Mouse (Mus musculus) MEL (cell line): ENCODE results near the gene Slc26a6. TPM values are rescaled to one million over a fixed set of nuclear protein-coding genes. Genes with fewer than 3 reads are reported as not detected.

Experiments
- DNase-seq: peaks from one replicate; pipeline ENCODE4 v3.0.0; 2011; ENCODE audit warnings: low read depth, low spot score
- H3K27ac ChIP-seq: 2 replicates; pipeline ENCODE4 v1.5.1; 2012; ENCODE audit warnings: low read depth, mild to moderate bottlenecking, control low read depth, low read length, moderate library complexity; ENCODE audit not compliant: control insufficient read depth
- H3K27me3 ChIP-seq, 2 experiments: fragments of 150-350 bp in 1 of 2; sonication (generic) in 1 of 2; 2 replicates each; pipeline ENCODE4 v1.6.1; 2012; ENCODE audit warnings: low read length in 2 of 2, mild to moderate bottlenecking in 2 of 2, improper control_type of control experiment in 1 of 2, moderate library complexity in 1 of 2; ENCODE audit not compliant: insufficient read depth in 2 of 2, control insufficient read depth in 1 of 2
- H3K36me3 ChIP-seq, 2 experiments: 2 replicates each; pipeline ENCODE4 v1.6.1; 2012 to 2014; ENCODE audit warnings: low read length in 2 of 2, improper control_type of control experiment in 1 of 2, inconsistent platforms in 1 of 2, mild to moderate bottlenecking in 1 of 2; ENCODE audit not compliant: insufficient read depth in 2 of 2, control insufficient read depth in 1 of 2
- H3K4me1 ChIP-seq, 2 experiments: fragments of 150-350 bp in 1 of 2; sonication (generic) in 1 of 2; 2 replicates each; pipeline ENCODE4 v1.6.1; 2012; ENCODE audit warnings: low read length in 2 of 2, improper control_type of control experiment in 1 of 2, mild to moderate bottlenecking in 1 of 2; ENCODE audit not compliant: insufficient read depth in 2 of 2, control insufficient read depth in 1 of 2
- H3K4me3 ChIP-seq, 2 experiments: fragments of 150-350 bp in 1 of 2; sonication (generic) in 1 of 2; 2 replicates each; pipeline ENCODE4 v1.5.1; 2012; ENCODE audit warnings: low read depth in 2 of 2, low read length in 2 of 2, mild to moderate bottlenecking in 2 of 2, moderate library complexity in 2 of 2, control low read depth in 1 of 2, improper control_type of control experiment in 1 of 2; ENCODE audit not compliant: control insufficient read depth in 1 of 2, insufficient read depth in 1 of 2
- H3K79me2 ChIP-seq: 2 replicates; pipeline ENCODE4 v1.6.1; 2012; ENCODE audit warnings: mild to moderate bottlenecking, low read length, moderate library complexity; ENCODE audit not compliant: control insufficient read depth, poor library complexity, insufficient read depth
- H3K9ac ChIP-seq: 2 replicates; pipeline ENCODE4 v1.6.1; 2012; ENCODE audit warnings: low read depth, mild to moderate bottlenecking, control low read depth, low read length, moderate library complexity; ENCODE audit not compliant: control insufficient read depth, poor library complexity, severe bottlenecking
- H3K9me3 ChIP-seq: fragments of 150-350 bp; sonication (generic); replicated peaks from 2 replicates; pipeline ENCODE4 v1.6.1; 2012; ENCODE audit warnings: mild to moderate bottlenecking, low read length, improper control_type of control experiment, moderate library complexity; ENCODE audit not compliant: insufficient read depth
- CTCF ChIP-seq, 3 experiments: IDR thresholded peaks in 2 of 3; conservative IDR thresholded peaks in 1 of 3; 2 replicates each; pipeline ENCODE4 v1.5.1; 2011 to 2012; ENCODE audit warnings: low read length in 3 of 3, low read depth in 2 of 3, mild to moderate bottlenecking in 2 of 3, improper control_type of control experiment in 1 of 3, inconsistent platforms in 1 of 3, mixed read lengths in 1 of 3, moderate library complexity in 1 of 3; ENCODE audit not compliant: control insufficient read depth in 1 of 3, insufficient read depth in 1 of 3, poor library complexity in 1 of 3, severe bottlenecking in 1 of 3
- E2F4 ChIP-seq: IDR thresholded peaks from 2 replicates; pipeline ENCODE4 v1.6.1; 2011; ENCODE audit warnings: low read depth, low read length, improper control_type of control experiment, borderline replicate concordance
- EP300 ChIP-seq, 2 experiments: IDR thresholded peaks; 2 replicates each; pipeline ENCODE4 v1.6.1; 2011; ENCODE audit warnings: improper control_type of control experiment in 2 of 2, low read length in 2 of 2, low read depth in 1 of 2, mild to moderate bottlenecking in 1 of 2
- ETS1 ChIP-seq: IDR thresholded peaks from 2 replicates; pipeline ENCODE4 v1.6.1; 2012; ENCODE audit warnings: low read depth, mild to moderate bottlenecking, inconsistent platforms, low read length, improper control_type of control experiment, moderate library complexity
- GABPA ChIP-seq: IDR thresholded peaks from 2 replicates; pipeline ENCODE4 v1.6.1; 2012; ENCODE audit warnings: low read depth, mild to moderate bottlenecking, inconsistent platforms, low read length, improper control_type of control experiment, moderate library complexity
- GATA1 ChIP-seq: IDR thresholded peaks from 2 replicates; pipeline ENCODE4 v1.6.1; 2011; ENCODE audit warnings: low read depth, low read length, improper control_type of control experiment
- JUND ChIP-seq: IDR thresholded peaks from 2 replicates; pipeline ENCODE4 v1.6.1; 2011; ENCODE audit warnings: low read depth, mild to moderate bottlenecking, improper control_type of control experiment, low read length
- KAT2A ChIP-seq: conservative IDR thresholded peaks from 2 replicates; pipeline ENCODE4 v1.6.1; 2012; ENCODE audit warnings: low read depth, low read length, improper control_type of control experiment, inconsistent platforms
- MAFK ChIP-seq: IDR thresholded peaks from 2 replicates; pipeline ENCODE4 v1.6.1; 2011; ENCODE audit warnings: low read depth, mild to moderate bottlenecking, low read length, improper control_type of control experiment, borderline replicate concordance
- MAX ChIP-seq: IDR thresholded peaks from 2 replicates; pipeline ENCODE4 v1.6.1; 2011; ENCODE audit warnings: low read length, improper control_type of control experiment
- MEF2A ChIP-seq: IDR thresholded peaks from 2 replicates; pipeline ENCODE4 v1.6.1; 2014; ENCODE audit warnings: low read depth, mild to moderate bottlenecking, inconsistent platforms, low read length, improper control_type of control experiment; ENCODE audit not compliant: poor library complexity, insufficient replicate concordance, severe bottlenecking; ENCODE audit errors: extremely low read depth
- MXI1 ChIP-seq: IDR thresholded peaks from 2 replicates; pipeline ENCODE4 v1.6.1; 2011; ENCODE audit warnings: mild to moderate bottlenecking, low read depth, low read length, improper control_type of control experiment
- MYB ChIP-seq: IDR thresholded peaks from 2 replicates; pipeline ENCODE4 v1.6.1; 2011; ENCODE audit warnings: mild to moderate bottlenecking, low read depth, low read length, improper control_type of control experiment
- NRF1 ChIP-seq: IDR thresholded peaks from 2 replicates; pipeline ENCODE4 v1.6.1; 2014; ENCODE audit warnings: low read depth, mild to moderate bottlenecking, inconsistent platforms, low read length, improper control_type of control experiment, moderate library complexity; ENCODE audit not compliant: poor library complexity, insufficient read depth, severe bottlenecking
- POLR2A ChIP-seq, 2 experiments: IDR thresholded peaks; 2 replicates each; pipeline ENCODE4 v1.6.1; 2011 to 2012; ENCODE audit warnings: low read length in 2 of 2, mild to moderate bottlenecking in 2 of 2, control low read depth in 1 of 2, improper control_type of control experiment in 1 of 2, low read depth in 1 of 2, moderate library complexity in 1 of 2; ENCODE audit not compliant: control insufficient read depth in 1 of 2, insufficient read depth in 1 of 2, poor library complexity in 1 of 2
- POLR2AphosphoS2 ChIP-seq: IDR thresholded peaks from 2 replicates; pipeline ENCODE4 v1.6.1; 2011; ENCODE audit warnings: low read length, improper control_type of control experiment
- POLR2AphosphoS5 ChIP-seq: IDR thresholded peaks from 2 replicates; pipeline ENCODE4 v1.6.1; 2012; ENCODE audit warnings: low read depth, borderline replicate concordance, mild to moderate bottlenecking, inconsistent platforms, low read length, moderate library complexity, mixed read lengths
- RAD21 ChIP-seq: IDR thresholded peaks from 2 replicates; pipeline ENCODE4 v1.6.1; 2011; ENCODE audit warnings: mild to moderate bottlenecking, low read depth, low read length, improper control_type of control experiment
- SMC3 ChIP-seq: IDR thresholded peaks from 2 replicates; pipeline ENCODE4 v1.6.1; 2011; ENCODE audit warnings: low read depth, low read length, improper control_type of control experiment
- TAL1 ChIP-seq: IDR thresholded peaks from 2 replicates; pipeline ENCODE4 v1.6.1; 2012; ENCODE audit warnings: mild to moderate bottlenecking, inconsistent platforms, low read length, moderate library complexity, mixed read lengths
- USF1 ChIP-seq: IDR thresholded peaks from 2 replicates; pipeline ENCODE4 v1.6.1; 2014; ENCODE audit warnings: low read depth, mild to moderate bottlenecking, inconsistent platforms, low read length, improper control_type of control experiment, moderate library complexity
- USF2 ChIP-seq, 2 experiments: IDR thresholded peaks; 2 replicates each; pipeline ENCODE4 v1.6.1; 2011 to 2012; ENCODE audit warnings: improper control_type of control experiment in 2 of 2, low read length in 2 of 2, borderline replicate concordance in 1 of 2, inconsistent platforms in 1 of 2, low read depth in 1 of 2, mild to moderate bottlenecking in 1 of 2; ENCODE audit not compliant: insufficient read depth in 1 of 2
- ZC3H11A ChIP-seq: IDR thresholded peaks from 2 replicates; pipeline ENCODE4 v1.6.1; 2012; ENCODE audit warnings: low read depth, mild to moderate bottlenecking, inconsistent platforms, low read length, improper control_type of control experiment
- ZKSCAN1 ChIP-seq: IDR thresholded peaks from 2 replicates; pipeline ENCODE4 v1.6.1; 2012; ENCODE audit warnings: low read depth, mild to moderate bottlenecking, inconsistent platforms, low read length, improper control_type of control experiment, moderate library complexity
- ZMIZ1 ChIP-seq: IDR thresholded peaks from 2 replicates; pipeline ENCODE4 v1.6.1; 2012; ENCODE audit warnings: low read depth, mild to moderate bottlenecking, inconsistent platforms, low read length, improper control_type of control experiment, moderate library complexity
- polyA plus RNA-seq, 2 experiments: library from polyadenylated mRNA; stranded (reverse) in 1 of 2; unstranded in 1 of 2; fragments of >175 nt in 1 of 2; fragments of >200 nt in 1 of 2; gene quantifications; 2 replicates each; pipeline versions ENCODE4 v1.2.1 to v1.2.4; 2012; ENCODE audit warnings: low replicate concordance in 2 of 2, low read depth in 1 of 2; ENCODE audit not compliant: insufficient read length in 2 of 2, insufficient read depth in 1 of 2, missing spikeins in 1 of 2
- total RNA-seq: library from RNA; depleted of rRNA; stranded (reverse); fragments of 300-350 nt; gene quantifications from 2 replicates; pipeline ENCODE4 v1.2.3, GENCODE M21; 2012

Slc26a6 gene
- total and polyA plus RNA-seq, 3 experiments: 8.0 to 13.2 TPM; not detected in 1

DNA sequence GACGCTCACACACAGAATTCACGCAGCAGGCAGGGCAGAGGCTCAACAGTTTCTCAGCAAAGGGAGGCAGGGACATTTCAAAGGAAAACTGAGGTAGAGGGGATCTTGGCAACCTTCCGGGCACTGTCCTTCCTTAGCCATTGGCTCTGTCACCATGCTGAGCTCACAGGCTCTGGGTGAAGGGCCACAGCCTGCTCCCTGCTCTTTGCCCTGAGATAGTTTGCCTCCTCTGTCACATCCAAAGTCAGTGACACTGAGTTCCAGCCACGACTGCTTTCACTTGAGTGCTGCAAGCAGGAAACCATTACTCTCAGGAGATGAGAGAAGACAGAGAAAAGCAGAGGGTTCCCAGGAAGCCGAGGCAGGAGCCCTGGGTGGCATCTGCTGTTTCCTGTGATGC is 33.0 kb upstream of the Slc26a6 start:
- H3K27ac ChIP-seq: no peak overlapping the region
- no peak for TF ChIP-seq KAT2A
- TF ChIP-seq POLR2AphosphoS2: no peak
- TF ChIP-seq E2F4: no peak
- TF ChIP-seq NRF1: no peak
- no peak for TF ChIP-seq ZMIZ1
- TF ChIP-seq ETS1: no peak
- TF ChIP-seq MYB: no peak
- no peak for TF ChIP-seq GABPA
- no peak for TF ChIP-seq ZKSCAN1
- TF ChIP-seq USF2 (IDR thresholded peaks at IDR 0.05; ENCODE audit: borderline replicate concordance in 1 of 2, insufficient read depth in 1 of 2, low read depth in 1 of 2, low read length in 2 of 2): no peak
- TF ChIP-seq SMC3: no peak
- TF ChIP-seq MEF2A: no peak
- TF ChIP-seq MAFK: no peak
- TF ChIP-seq EP300 (IDR thresholded peaks at IDR 0.05; ENCODE audit: low read depth in 1 of 2, low read length in 2 of 2): no peak
- TF ChIP-seq TAL1: no peak
- TF ChIP-seq ZC3H11A: no peak
- no peak overlapping the region for H3K9ac ChIP-seq
- DNase-seq: no peak
- no peaks in the 10 kb centered on the region for H3K79me2 ChIP-seq
- no peak overlapping the region for H3K4me3 ChIP-seq
- H3K9me3 ChIP-seq: no peaks in the 10 kb centered on the region
- H3K27me3 ChIP-seq: no peaks in the 10 kb centered on the region; a peak in 1 of 4 replicates
- no peaks in the 10 kb centered on the region for H3K4me1 ChIP-seq
- no peaks in the 10 kb centered on the region for H3K36me3 ChIP-seq

DNA sequence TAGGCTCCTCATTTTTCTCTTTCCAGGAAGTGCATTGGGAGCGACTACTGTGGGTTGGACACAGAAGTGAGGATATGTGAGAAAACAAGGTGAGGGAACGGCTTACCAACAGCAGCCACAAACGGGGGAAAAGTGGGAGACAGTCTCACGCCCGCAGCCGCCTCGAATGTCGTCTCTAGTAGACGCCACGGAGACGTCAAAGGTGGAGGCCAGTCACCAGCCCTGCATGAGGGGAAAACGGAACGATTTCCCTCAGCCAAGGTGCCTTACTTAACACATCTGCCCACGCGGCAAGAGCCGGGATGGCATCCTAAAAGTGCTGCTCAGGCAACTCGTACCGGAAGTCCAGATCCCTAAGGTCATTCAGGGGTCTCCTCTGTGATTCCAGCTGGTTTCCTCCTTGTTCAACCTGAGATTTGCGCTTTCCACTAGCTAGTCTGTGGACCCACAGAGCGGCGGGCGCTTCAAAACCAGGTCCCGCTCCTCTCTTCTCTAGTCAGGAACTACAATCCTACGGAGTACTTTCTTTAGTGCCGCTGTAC is 28.9 kb upstream of the Slc26a6 start:
- no peaks in the 10 kb centered on the region for H3K79me2 ChIP-seq
- no peaks in the 10 kb centered on the region; a peak in 1 of 4 replicates for H3K27me3 ChIP-seq
- TF ChIP-seq MAX: no peak
- TF ChIP-seq NRF1: no peak
- TF ChIP-seq GABPA: no peak
- TF ChIP-seq MYB: no peak
- TF ChIP-seq CTCF (IDR thresholded peaks at IDR 0.05 in 2 of 3, conservative IDR thresholded peaks at IDR 0.05 in 1 of 3; ENCODE audit: control insufficient read depth in 1 of 3, insufficient read depth in 1 of 3, low read depth in 2 of 3, low read length in 3 of 3, poor library complexity in 1 of 3, severe bottlenecking in 1 of 3): no peak
- TF ChIP-seq POLR2A (IDR thresholded peaks at IDR 0.05; ENCODE audit: control insufficient read depth in 1 of 2, insufficient read depth in 1 of 2, low read depth in 1 of 2, low read length in 2 of 2, poor library complexity in 1 of 2): no peak
- no peak for TF ChIP-seq ZMIZ1
- TF ChIP-seq POLR2AphosphoS2: no peak
- TF ChIP-seq USF1: no peak
- TF ChIP-seq JUND: no peak
- no peak for TF ChIP-seq ZC3H11A
- no peak for TF ChIP-seq ZKSCAN1
- TF ChIP-seq MAFK: no peak
- no peak for TF ChIP-seq GATA1
- TF ChIP-seq POLR2AphosphoS5: no peak
- TF ChIP-seq TAL1: no peak
- no peak for TF ChIP-seq RAD21
- no peak for TF ChIP-seq MEF2A
- TF ChIP-seq MXI1: no peak
- TF ChIP-seq SMC3: no peak
- H3K27ac ChIP-seq: no peak overlapping the region
- no peaks in the 10 kb centered on the region for H3K9me3 ChIP-seq
- DNase-seq: no peak
- H3K4me1 ChIP-seq: no peaks in the 10 kb centered on the region
- H3K36me3 ChIP-seq: no peaks in the 10 kb centered on the region
- no peak overlapping the region for H3K4me3 ChIP-seq
- H3K9ac ChIP-seq: no peak overlapping the region
